Comparison of ENCODE assay signal across 15 mouse cellular contexts in genomic region chr8:46982770-46983169, GRCm38 (mm10). TPM values are rescaled to one million over a fixed set of nuclear protein-coding genes. Genes with fewer than 3 reads are reported as not detected.
DNase-seq lines count a peak whose midpoint lies in the region; ATAC-seq and TF ChIP-seq lines count a peak whose summit lies in the region.
"Had no signal": no experiment of that assay in that cellular context is flagged by ENCODE, and none has a peak within 500 bp of the region (broad histone marks: within the 10 kb centered on the region; RNA-seq: fewer than 3 reads in every experiment).

No protein-coding gene starts in this region.

- no peak overlapping the region for H3K4me3 ChIP-seq in gastrocnemius, adult 2 months
- H3K4me3 ChIP-seq in limb, embryonic 10.5 days, result no peak overlapping the region
- H3K4me3 ChIP-seq in neural tube, embryonic 15.5 days (replicated peaks), result no peak overlapping the region
- H3K4me3 ChIP-seq: embryonic facial prominence, embryonic 13.5 days; forebrain, embryonic 15.5 days; limb, embryonic 12.5 days had no signal

- H3K27me3 ChIP-seq in limb, embryonic 10.5 days (ENCODE audit: low read depth, poor library complexity, severe bottlenecking), result no peaks in the 10 kb centered on the region
- no peaks in the 10 kb centered on the region for H3K27me3 ChIP-seq in neural tube, embryonic 15.5 days (replicated peaks)
- H3K27me3 ChIP-seq: embryonic facial prominence, embryonic 13.5 days; forebrain, embryonic 15.5 days; limb, embryonic 12.5 days had no signal

- 83% methylated on average over 4 of the region's 4 CpGs for WGBS in limb, embryonic 10.5 days
- WGBS in neural tube, embryonic 15.5 days, result 85% methylated on average over 4 of the region's 4 CpGs

- H3K27ac ChIP-seq in gastrocnemius, adult 2 months, result peak overlapping the region; percentile 66
- no peak overlapping the region for H3K27ac ChIP-seq in limb, embryonic 10.5 days
- H3K27ac ChIP-seq in neural tube, embryonic 15.5 days (replicated peaks), result no peak overlapping the region
- H3K27ac ChIP-seq: embryonic facial prominence, embryonic 13.5 days; forebrain, embryonic 15.5 days; limb, embryonic 12.5 days had no signal

- intact Hi-C loops in gastrocnemius, adult 2 months (cut with DNase I), result no loop called here

- no peak overlapping the region for H3K9ac ChIP-seq in neural tube, embryonic 15.5 days (replicated peaks)
- H3K9ac ChIP-seq: embryonic facial prominence, embryonic 13.5 days; forebrain, embryonic 15.5 days; limb, embryonic 12.5 days had no signal

- peak; percentile 34 for DNase-seq in gastrocnemius, adult 2 months
- no peak for DNase-seq in gastrocnemius, adult 8-10 months (ENCODE audit: low spot score in 2 of 2)
- DNase-seq in heart, adult 8-10 months (ENCODE audit: low spot score), result peak; percentile 83
- peak; percentile 64 for DNase-seq in heart, postnatal 4 days
- peak; percentile 15 for DNase-seq in limb, embryonic 10.5 days (ENCODE audit: low spot score)
- DNase-seq in frontal cortex, adult 2 months (ENCODE audit: extremely low spot score in 1 of 2, low spot score in 1 of 2), result no peak
- DNase-seq in left cerebral cortex, adult 9 months (ENCODE audit: low spot score in 2 of 2), result no peak
- DNase-seq: cerebellum, adult 18-20 months; retina, postnatal 1 day had no signal

- no peak for TF ChIP-seq CTCF in gastrocnemius, adult 2 months (IDR thresholded peaks at IDR 0.05)

- no peaks in the 10 kb centered on the region for H3K4me1 ChIP-seq in limb, embryonic 10.5 days
- no peaks in the 10 kb centered on the region for H3K4me1 ChIP-seq in neural tube, embryonic 15.5 days
- H3K4me1 ChIP-seq: embryonic facial prominence, embryonic 13.5 days; forebrain, embryonic 15.5 days; limb, embryonic 12.5 days had no signal

- H3K9me3 ChIP-seq in limb, embryonic 10.5 days (replicated peaks), result no peaks in the 10 kb centered on the region
- H3K9me3 ChIP-seq in neural tube, embryonic 15.5 days (replicated peaks), result no peaks in the 10 kb centered on the region
- H3K9me3 ChIP-seq: embryonic facial prominence, embryonic 13.5 days; forebrain, embryonic 15.5 days; limb, embryonic 12.5 days had no signal

- ATAC-seq in neural tube, embryonic 15.5 days (ENCODE audit: low FRiP score), result no peak
- ATAC-seq: forebrain, embryonic 15.5 days had no signal

- no peaks in the 10 kb centered on the region for H3K36me3 ChIP-seq in limb, embryonic 10.5 days
- H3K36me3 ChIP-seq in neural tube, embryonic 15.5 days, result no peaks in the 10 kb centered on the region
- H3K36me3 ChIP-seq: embryonic facial prominence, embryonic 13.5 days; forebrain, embryonic 15.5 days; limb, embryonic 12.5 days had no signal

- H3K4me2 ChIP-seq in neural tube, embryonic 15.5 days, result no peak overlapping the region
- H3K4me2 ChIP-seq: embryonic facial prominence, embryonic 13.5 days; forebrain, embryonic 15.5 days; limb, embryonic 12.5 days had no signal

RNA-seq across cellular contexts. Expression of gene Enpp6, which starts 3.9 kb away (rescaled TPM):
- 1 to 10 TPM; 1.1 to 1.2 TPM for total RNA-seq in gastrocnemius, adult 2 months (2021)
- total RNA-seq in gastrocnemius, adult 8-10 months (2022), result under 1 TPM; 0.22 to 0.97 (median 0.31) TPM
- total RNA-seq in heart, adult 8-10 months (2022), result 1 to 10 TPM; 2.4 to 7.3 (median 3.1) TPM
- total RNA-seq in heart, postnatal 4 days (2021), result 10 to 100 TPM in 1 of 2 experiments, 1 to 10 TPM in 1; 9.7 to 11.2 TPM
- 0.09 and 0.24 TPM in 2 replicates for polyA plus RNA-seq in limb, embryonic 10.5 days (2016; fragmentation: Nextera tagmentation; extraction: Ambion mirVana)
- 4.2 and 6.6 TPM in 2 replicates for polyA plus RNA-seq in frontal cortex, adult 2 months (2012; rRNA removed)
- polyA plus RNA-seq in neural tube, embryonic 15.5 days (2015; fragmentation: Nextera tagmentation; extraction: Ambion mirVana), result 1.3 and 1.5 TPM in 2 replicates
- total RNA-seq: hematopoietic stem cell, adult 5-6 weeks; megakaryocyte, adult 5-6 weeks had no signal

Comparison
In these comparisons a context has a peak if more than half of its experiments do, and no peak if none do; other contexts are left out.
1. DNase-seq: peak in gastrocnemius, adult 2 months (single experiment), heart, adult 8-10 months (single experiment), heart, postnatal 4 days (single experiment) and limb, embryonic 10.5 days (single experiment); none in gastrocnemius, adult 8-10 months (0 of 2), frontal cortex, adult 2 months (0 of 2) and left cerebral cortex, adult 9 months (0 of 2).